Mouse (Mus musculus): ENCODE results near the gene Fyn.

GRCm38 (mm10) chr10:39405982-39406797 is 37.5 kb downstream of the Fyn start:
- TF ChIP-seq CTCF (IDR thresholded peaks at IDR 0.05; ENCODE audit: low read depth, low read length): no peak
- no peak for TF ChIP-seq POLR2A (IDR thresholded peaks at IDR 0.05; ENCODE audit: borderline replicate concordance, low read depth, low read length)

All from bone marrow macrophage, adult 2 months (primary cell).